Mouse (Mus musculus) G1E (cell line): ENCODE measurements around the gene Uba3. TPM values are rescaled to one million over a fixed set of nuclear protein-coding genes. Genes with fewer than 3 reads are reported as not detected.

Experiments used
- ATAC-seq: 2 replicates; pipeline ENCODE4 v1.8.0; 2016; ENCODE audit warnings: mild to moderate bottlenecking; ENCODE audit not compliant: insufficient number of reproducible peaks, poor library complexity, low FRiP score, severe bottlenecking; ENCODE audit errors: extremely low read depth
- DNase-seq: peaks from one replicate; pipeline ENCODE4 v3.0.0; 2012; ENCODE audit warnings: low spot score
- H3K27me3 ChIP-seq: 2 replicates; pipeline ENCODE4 v1.6.1; 2012; ENCODE audit warnings: mild to moderate bottlenecking, low read length, inconsistent platforms; ENCODE audit not compliant: insufficient read depth
- H3K36me3 ChIP-seq: replicated peaks from 2 replicates; pipeline ENCODE3; 2012; ENCODE audit warnings: mild to moderate bottlenecking, inconsistent platforms
- H3K4me1 ChIP-seq: 2 replicates; pipeline ENCODE4 v1.6.1; 2012; ENCODE audit warnings: low read depth, low read length, inconsistent platforms, mixed read lengths; ENCODE audit not compliant: insufficient read depth
- H3K4me3 ChIP-seq: 2 replicates; pipeline ENCODE4 v1.5.1; 2012; ENCODE audit warnings: low read depth, mild to moderate bottlenecking, inconsistent platforms, low read length, moderate library complexity, mixed read lengths
- H3K9me3 ChIP-seq: replicated peaks from 2 replicates; pipeline ENCODE4 v1.6.1; 2012; ENCODE audit warnings: inconsistent platforms
- CTCF ChIP-seq: IDR thresholded peaks from 2 replicates; pipeline ENCODE4 v1.5.1; 2012; ENCODE audit warnings: low read depth, low read length, inconsistent platforms, mixed read lengths
- GATA1 ChIP-seq: IDR thresholded peaks from 2 replicates; pipeline ENCODE4 v1.6.1; 2012; ENCODE audit warnings: borderline replicate concordance, low read length, inconsistent platforms, mixed read lengths
- GATA2 ChIP-seq: IDR thresholded peaks from 2 replicates; pipeline ENCODE4 v1.6.1; 2012; ENCODE audit warnings: low read depth, low read length, inconsistent platforms, borderline replicate concordance
- POLR2AphosphoS5 ChIP-seq: IDR thresholded peaks from 2 replicates; pipeline ENCODE4 v1.6.1; 2012; ENCODE audit warnings: low read depth, low read length, inconsistent platforms; ENCODE audit not compliant: insufficient replicate concordance
- TAL1 ChIP-seq: conservative IDR thresholded peaks from 2 replicates; pipeline ENCODE4 v1.6.1; 2012; ENCODE audit warnings: low read depth, low read length, inconsistent platforms, mixed read lengths
- polyA plus RNA-seq: library from polyadenylated mRNA; stranded (reverse); fragments of >175 nt; gene quantifications from 2 replicates; pipeline ENCODE4 v1.2.3, GENCODE M21; 2012
- total RNA-seq, 2 experiments: library from RNA; stranded (forward) in 1 of 2; stranded (reverse) in 1 of 2; fragments of 200-1000 nt in 1 of 2; fragments of >200 nt in 1 of 2; fragmentation: Nextera tagmentation in 1 of 2; gene quantifications; 2 replicates each; pipeline ENCODE4 v1.2.3; 2014 to 2017

Gene Uba3
- total and polyA plus RNA-seq, 3 experiments: 11.2 to 122 (median 98.7) TPM

- DNase-seq: no peak
- no peak for ATAC-seq
- Histone ChIP-seq H3K36me3 (peaks cover 3% of the 10 kb centered on the region), H3K4me3 (no peak overlapping the region), H3K27me3 (no peaks in the 10 kb centered on the region), H3K4me1 (no peaks in the 10 kb centered on the region), H3K9me3 (peaks cover 3% of the 10 kb centered on the region; the same call in 1 of the 2 replicates)
- TF ChIP-seq POLR2AphosphoS5 (no peak), TAL1 (no peak), GATA1 (no peak), GATA2 (no peak), CTCF (no peak)
These were observed 34.6 kb upstream of the Uba3 start for GRCm38 (mm10) chr6:97240092-97240491.

GRCm38 (mm10) chr6:97239360-97239759, 33.9 kb upstream of the Uba3 start:
- no peak for TF ChIP-seq POLR2AphosphoS5
- no peak for TF ChIP-seq GATA2
- TF ChIP-seq CTCF: no peak
- TF ChIP-seq GATA1: no peak
- TF ChIP-seq TAL1: no peak
- DNase-seq (no peak), ATAC-seq (no peak)
- Histone ChIP-seq H3K9me3 (peaks cover 3% of the 10 kb centered on the region; the same call in 1 of the 2 replicates), H3K4me1 (no peaks in the 10 kb centered on the region), H3K36me3 (peaks cover 10% of the 10 kb centered on the region), H3K27me3 (no peaks in the 10 kb centered on the region), H3K4me3 (no peak overlapping the region)

GRCm38 (mm10) chr6:97236088-97236487, 30.6 kb upstream of the Uba3 start:
- no peak overlapping the region for H3K4me3 ChIP-seq
- H3K9me3 ChIP-seq: peaks cover 3% of the 10 kb centered on the region; the same call in 1 of the 2 replicates
- no peak for TF ChIP-seq TAL1
- TF ChIP-seq POLR2AphosphoS5: no peak
- TF ChIP-seq GATA1: no peak
- no peak for TF ChIP-seq CTCF
- no peak for TF ChIP-seq GATA2
- DNase-seq (no peak), ATAC-seq (no peak)
- no peaks in the 10 kb centered on the region; the same call in 1 of the 2 replicates for H3K4me1 ChIP-seq
- H3K36me3 ChIP-seq: peaks cover 38% of the 10 kb centered on the region
- H3K27me3 ChIP-seq: no peaks in the 10 kb centered on the region

- H3K4me1 ChIP-seq: no peaks in the 10 kb centered on the region; the same call in 1 of the 2 replicates
- H3K4me3 ChIP-seq: no peak overlapping the region
- DNase-seq (no peak), ATAC-seq (no peak)
- peaks cover 48% of the 10 kb centered on the region for H3K36me3 ChIP-seq
- H3K27me3 ChIP-seq: no peaks in the 10 kb centered on the region
- peaks cover 3% of the 10 kb centered on the region; the same call in 1 of the 2 replicates for H3K9me3 ChIP-seq
- no peak for TF ChIP-seq TAL1
- TF ChIP-seq CTCF: no peak
These were observed 29.6 kb upstream of the Uba3 start for GRCm38 (mm10) chr6:97234911-97235668.

GRCm38 (mm10) chr6:97227067-97227847, 21.8 kb upstream of the Uba3 start:
- ATAC-seq (no peak), DNase-seq (no peak)
- H3K4me1 ChIP-seq: peaks cover 31% of the 10 kb centered on the region
- H3K36me3 ChIP-seq: peaks cover 87% of the 10 kb centered on the region
- no peak overlapping the region for H3K4me3 ChIP-seq
- TF ChIP-seq CTCF (no peak), GATA2 (no peak), GATA1 (no peak), TAL1 (no peak), POLR2AphosphoS5 (no peak)
- H3K9me3 ChIP-seq: no peaks in the 10 kb centered on the region
- no peaks in the 10 kb centered on the region for H3K27me3 ChIP-seq

- peaks cover 43% of the 10 kb centered on the region for H3K4me1 ChIP-seq
- H3K27me3 ChIP-seq: no peaks in the 10 kb centered on the region
- H3K36me3 ChIP-seq: peaks cover 87% of the 10 kb centered on the region
- no peak overlapping the region for H3K4me3 ChIP-seq
- H3K9me3 ChIP-seq: no peaks in the 10 kb centered on the region
- TF ChIP-seq TAL1: no peak
- no peak for TF ChIP-seq GATA1
- TF ChIP-seq GATA2: no peak
- no peak for TF ChIP-seq POLR2AphosphoS5
- TF ChIP-seq CTCF: no peak
- peak; percentile 37; the same call in 1 of the 2 replicates for ATAC-seq
- no peak for DNase-seq
These were observed 20.6 kb upstream of the Uba3 start for GRCm38 (mm10) chr6:97226083-97226491.
